Mouse (Mus musculus) adrenal gland, adult 2 months (tissue): ENCODE data around the gene Gys2. TPM values are rescaled to one million over a fixed set of nuclear protein-coding genes. Genes with fewer than 3 reads are reported as not detected.

Experiments used
- DNase-seq: peaks from one replicate; pipeline ENCODE4 v3.0.0; 2021
- polyA plus RNA-seq: library from polyadenylated mRNA; depleted of rRNA; stranded (reverse); fragments of >200 nt; gene quantifications from 2 replicates; pipeline ENCODE4 v1.2.3, GENCODE M21; 2012
- total RNA-seq, 2 experiments: library from RNA; stranded (reverse); gene quantifications; 2 replicates each; pipeline ENCODE4 v1.2.3; 2021

Gys2 gene
- total and polyA plus RNA-seq, 3 experiments, result 2.5 to 18.5 (median 9.8) TPM

- DNase-seq, result no peak
Measured at GRCm38 (mm10) chr6:142458010-142458409, 14.9 kb downstream of the Gys2 start.

- no peak for DNase-seq
Measured at GRCm38 (mm10) chr6:142455314-142455996, 17.5 kb downstream of the Gys2 start.

- no peak for DNase-seq
Measured at GRCm38 (mm10) chr6:142453311-142453710, 19.6 kb downstream of the Gys2 start.

DNA sequence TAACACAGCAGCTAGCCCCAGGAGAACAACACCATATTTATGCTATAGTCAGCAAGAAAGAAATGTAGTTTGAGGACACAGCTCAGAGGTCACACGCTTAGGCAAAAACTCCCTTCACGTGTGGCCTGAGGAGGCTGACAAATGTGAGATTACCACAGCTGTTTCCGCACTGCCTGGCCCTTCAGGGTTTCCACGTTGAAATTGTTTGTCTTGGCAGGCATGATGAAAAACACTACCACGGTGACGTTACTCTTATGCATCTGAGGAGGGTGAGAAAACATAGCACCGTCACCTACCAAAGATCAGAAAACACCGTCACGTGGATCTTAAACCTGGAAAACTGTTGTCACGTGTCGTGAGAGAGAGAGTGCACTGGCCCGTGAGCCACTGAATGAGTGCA, 21.5 kb downstream of the Gys2 start:
- no peak for DNase-seq

DNA sequence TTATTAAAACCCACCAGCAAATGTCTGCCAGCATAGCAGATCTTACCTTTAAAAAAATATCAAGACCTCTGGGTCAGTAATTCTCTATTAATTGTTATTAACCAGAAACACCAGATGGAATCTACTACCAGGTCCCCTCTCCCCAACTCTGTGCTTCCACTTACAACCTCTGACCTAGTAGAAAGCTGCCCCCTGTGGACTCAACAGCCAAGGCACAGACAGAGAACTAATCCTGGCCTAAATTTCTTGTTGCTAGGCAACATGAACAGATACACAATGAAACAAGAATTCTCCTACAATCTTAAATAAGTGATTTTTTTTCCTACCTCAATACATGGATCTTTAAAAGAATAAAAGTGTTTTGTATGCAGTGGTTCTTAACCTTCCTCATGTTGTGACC, 43.8 kb downstream of the Gys2 start:
- no peak for DNase-seq

DNA sequence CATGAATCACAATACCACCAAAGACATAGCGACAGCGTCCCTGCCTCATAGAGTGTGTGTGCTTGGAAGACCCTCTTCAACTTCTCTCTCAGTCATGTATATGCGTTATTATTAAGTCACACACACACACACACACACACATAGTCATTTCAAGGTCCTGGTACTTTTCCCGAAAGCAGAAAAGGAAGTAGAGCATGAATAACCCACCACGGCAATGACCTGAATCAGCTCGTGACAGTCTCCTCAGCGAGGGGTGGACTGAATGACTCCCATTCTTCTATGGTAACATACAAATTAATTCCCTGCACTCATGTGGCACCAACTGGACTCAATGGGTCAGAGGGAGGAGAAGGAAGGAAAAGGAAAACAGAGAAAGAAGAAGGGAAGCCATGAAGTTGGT, 47.9 kb downstream of the Gys2 start:
- DNase-seq, result no peak

DNA sequence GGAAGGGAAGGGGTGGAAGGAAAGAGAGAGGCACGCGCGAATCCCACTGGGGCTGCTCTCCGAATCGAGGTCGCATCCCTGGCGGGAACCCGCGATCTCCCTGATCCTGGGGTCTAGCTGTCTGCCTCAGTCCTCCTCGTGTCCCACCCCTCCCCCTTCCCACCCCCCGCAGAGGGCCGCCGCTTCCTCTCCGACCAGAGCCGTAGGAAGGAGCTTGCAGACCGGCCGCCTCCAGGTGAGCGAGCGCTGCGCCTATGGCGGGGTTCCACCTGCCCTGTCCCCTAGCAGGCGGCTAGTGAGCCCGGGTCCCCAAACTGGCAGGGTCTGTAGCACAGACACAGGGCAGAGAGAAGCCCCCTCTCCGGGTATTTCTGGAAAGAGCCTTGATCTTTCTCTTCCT, 58.3 kb downstream of the Gys2 start:
- DNase-seq, result no peak

DNA sequence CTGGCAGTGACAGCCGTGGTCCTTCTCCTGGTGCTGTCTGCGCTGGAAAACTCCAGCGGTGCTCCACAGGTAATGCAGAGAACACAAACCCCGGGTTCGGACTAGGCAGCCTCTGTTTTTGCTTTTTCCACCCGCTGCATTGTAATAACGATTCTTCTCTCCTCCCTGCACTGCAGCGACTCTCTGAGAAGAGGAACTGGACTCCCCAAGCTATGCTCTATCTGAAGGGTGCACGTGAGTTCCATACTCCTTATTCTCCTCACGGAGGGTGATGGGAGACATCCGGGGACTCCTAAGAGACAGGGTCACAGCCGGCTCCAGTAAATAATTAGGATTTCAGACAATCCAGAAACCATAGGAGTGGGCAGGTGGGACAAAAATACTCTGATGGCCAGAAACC, 59.1 kb downstream of the Gys2 start:
- no peak for DNase-seq

- DNase-seq, result no peak
Measured at GRCm38 (mm10) chr6:142412906-142413491, 59.9 kb downstream of the Gys2 start, which contains the start of gene Spx. Gene Spx, plus strand, starts transcription at chr6:142413441.

- DNase-seq, result no peak
Measured at GRCm38 (mm10) chr6:142411140-142411539, 61.8 kb downstream of the Gys2 start.

DNA sequence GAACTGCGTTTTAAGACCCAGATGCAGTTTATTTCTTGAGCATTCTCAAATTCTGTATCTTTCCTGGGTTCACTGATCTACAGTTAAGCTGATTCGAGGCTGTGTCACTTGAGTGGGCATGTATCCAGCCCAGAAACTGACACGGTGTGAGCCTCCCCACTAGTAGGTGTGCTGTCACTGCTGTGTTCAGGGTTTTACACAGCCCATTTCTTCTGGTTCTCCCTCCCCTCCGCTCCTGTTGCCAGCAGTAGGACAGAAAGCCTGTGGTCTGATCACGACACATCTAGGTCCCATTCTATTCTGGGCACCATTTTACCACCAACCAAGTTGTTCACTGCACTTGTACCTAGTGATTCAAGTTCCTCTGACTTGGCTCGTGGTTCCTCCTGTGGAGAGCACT, 77.2 kb downstream of the Gys2 start:
- no peak for DNase-seq

DNA sequence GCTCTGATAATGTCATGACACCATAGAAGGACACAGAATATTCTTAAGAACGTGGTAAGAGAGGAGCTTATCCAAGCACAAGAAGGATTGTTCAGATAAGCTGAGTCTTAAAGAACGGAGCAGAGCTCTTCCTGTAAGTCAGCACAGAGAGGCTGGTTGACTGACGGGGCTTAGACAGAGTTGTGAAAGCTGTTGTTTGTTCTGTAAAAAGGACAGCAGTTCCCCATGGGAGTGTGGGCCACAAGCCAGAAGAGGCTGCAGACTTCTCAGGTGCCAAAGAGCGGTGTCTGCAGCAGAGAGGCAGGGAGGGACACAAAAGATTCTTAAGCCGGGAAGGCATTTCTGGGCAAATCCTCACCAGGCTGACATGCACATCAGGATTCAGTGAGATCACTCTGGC, 78.2 kb downstream of the Gys2 start:
- DNase-seq, result no peak

- DNase-seq, result no peak
Measured at GRCm38 (mm10) chr6:142392312-142392711, 80.6 kb downstream of the Gys2 start.

GRCm38 (mm10) chr6:142389101-142389500, 83.8 kb downstream of the Gys2 start:
- DNase-seq, result no peak

- DNase-seq, result no peak
Measured at GRCm38 (mm10) chr6:142387755-142388271, 85.1 kb downstream of the Gys2 start.

DNA sequence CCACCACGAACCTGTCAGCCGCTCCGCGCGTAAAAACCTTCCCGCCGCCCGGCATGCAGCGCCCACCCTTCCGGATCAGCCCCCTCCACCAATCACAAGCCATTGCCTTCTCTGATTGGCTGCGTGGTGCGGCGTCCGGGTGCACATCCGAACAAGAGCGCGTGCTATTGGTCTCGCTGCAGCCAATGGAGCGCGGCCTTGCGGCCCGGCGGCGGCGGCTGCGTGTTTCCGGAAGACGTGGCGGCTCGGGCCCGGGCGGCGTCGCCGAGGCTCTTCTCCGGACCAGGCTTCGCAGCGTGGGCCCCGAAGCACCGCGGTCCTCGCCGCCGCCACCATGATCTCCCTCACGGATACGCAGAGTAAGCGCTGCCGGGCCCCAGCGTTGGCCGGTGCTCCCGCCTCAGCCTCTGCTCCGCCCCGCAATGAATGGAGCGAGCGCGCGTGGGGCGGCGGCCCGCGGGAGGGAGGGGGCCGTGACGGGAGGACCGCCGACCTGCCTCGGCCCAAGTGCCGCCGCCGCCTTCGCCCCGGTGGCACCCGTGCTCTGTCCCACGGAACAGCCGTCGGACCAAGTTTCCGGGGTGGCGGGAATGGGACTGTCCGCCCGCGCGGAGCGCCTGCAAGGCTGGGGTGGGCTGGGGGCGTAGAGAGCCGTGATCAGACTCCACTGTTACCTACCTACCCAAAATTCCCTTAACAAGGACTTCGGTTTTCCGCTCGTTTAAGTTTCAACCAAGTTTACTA, 85.7 kb downstream of the Gys2 start, which contains the start of the genes Recql and Golt1b:
Recql (minus strand) TSS at position 77 of the 744 bp plus-strand sequence.
Golt1b (plus strand) TSS at position 211 of the 744 bp plus-strand sequence.
- DNase-seq, result peak; percentile 99

- no peak for DNase-seq
Measured at GRCm38 (mm10) chr6:142386285-142387010, 86.5 kb downstream of the Gys2 start.

DNA sequence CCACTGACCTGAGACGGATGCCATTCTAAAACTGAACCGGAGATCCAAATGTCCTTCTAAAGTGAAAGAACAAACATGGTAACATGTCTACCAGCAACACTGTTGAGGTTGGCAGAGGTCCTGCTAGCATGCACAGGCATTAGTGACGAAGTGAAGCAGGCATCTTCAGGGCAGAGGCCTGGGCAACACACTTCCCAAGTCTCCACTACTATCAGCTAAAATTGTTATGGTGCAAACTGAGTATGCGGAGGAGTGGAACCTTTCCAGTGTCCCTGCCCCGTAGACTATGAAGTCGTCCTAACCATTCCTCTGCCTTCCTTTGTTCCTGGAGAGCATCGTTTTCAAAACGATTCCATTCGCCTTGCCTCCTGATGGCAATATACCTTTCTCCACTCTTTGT, 88.4 kb downstream of the Gys2 start:
- DNase-seq, result no peak

DNA sequence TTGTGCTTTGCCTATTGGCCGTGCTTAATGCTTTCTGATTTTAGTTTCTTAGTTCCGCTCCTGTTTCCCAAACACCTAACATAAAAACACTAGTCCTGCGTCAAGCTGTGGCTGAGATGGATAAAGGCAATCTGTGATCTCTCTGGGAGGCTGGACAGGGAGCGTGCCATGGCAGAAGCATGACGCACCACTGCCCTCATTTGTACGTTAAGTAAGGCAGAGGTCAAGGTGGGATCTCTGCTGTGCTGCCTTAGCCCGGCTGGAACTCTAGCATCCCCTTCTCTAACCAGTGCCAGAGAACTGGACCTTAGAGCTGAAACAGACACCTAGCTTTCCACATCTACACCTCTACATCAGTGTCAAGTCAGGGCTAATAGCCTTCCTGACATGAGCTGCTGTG, 91.3 kb downstream of the Gys2 start:
- DNase-seq, result no peak

DNA sequence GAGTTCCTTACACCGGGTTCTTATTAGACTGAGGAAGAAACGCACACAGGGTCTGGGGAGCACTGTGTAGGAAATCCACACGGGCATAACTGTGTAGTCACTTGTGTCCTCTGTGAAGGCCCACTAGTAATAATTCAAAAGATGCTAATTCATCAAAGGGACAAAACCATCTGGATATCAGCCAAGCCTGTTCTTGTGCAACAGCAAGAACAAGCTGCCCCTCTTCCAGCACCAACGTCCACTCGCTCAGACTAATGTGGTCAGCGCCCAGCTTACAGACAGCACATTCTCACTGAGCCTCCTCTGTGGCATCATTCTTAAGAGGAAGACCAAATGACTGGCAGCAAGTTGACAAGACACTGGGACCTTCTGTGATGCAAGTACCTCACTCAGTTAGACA, 92.9 kb downstream of the Gys2 start:
- DNase-seq, result peak; percentile 9

DNA sequence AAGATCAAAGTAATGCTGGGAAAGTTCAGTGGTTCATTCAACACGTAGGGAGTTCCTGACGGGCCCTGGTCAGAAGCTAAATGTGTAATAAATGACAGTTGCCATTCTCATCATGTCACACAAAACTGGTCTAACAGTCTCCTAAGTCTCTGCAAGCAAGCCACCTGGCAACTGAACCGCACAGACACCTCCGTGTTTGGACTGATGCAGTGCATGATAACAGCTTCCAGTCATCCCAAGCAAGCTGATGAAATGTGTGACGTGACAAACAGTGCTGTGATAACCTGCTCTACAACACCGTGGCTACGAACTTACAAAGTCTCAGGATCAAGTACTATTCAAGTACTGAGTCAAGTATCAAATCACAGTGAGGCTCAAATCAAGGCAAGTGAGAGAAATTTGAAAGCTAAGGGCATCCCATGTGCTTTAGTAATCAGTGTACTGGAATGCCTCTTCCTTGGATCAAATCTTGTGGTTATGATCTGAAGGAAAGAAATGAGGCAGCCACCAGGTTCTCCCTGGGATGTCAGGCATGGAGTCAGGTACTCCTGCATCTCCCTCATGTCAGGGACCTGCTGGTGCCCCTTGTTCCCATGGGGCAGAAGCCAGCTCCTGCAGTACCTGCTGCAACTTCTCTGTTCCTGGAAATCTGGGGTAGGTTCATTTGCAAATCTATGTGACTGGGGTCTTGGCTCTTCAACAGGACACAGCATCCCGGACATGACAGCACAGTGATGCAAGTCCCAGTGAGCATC, 94.2 kb downstream of the Gys2 start:
- no peak for DNase-seq
